Mouse (Mus musculus): ENCODE data around the gene Slc39a9.

The Slc39a9 gene

DNA sequence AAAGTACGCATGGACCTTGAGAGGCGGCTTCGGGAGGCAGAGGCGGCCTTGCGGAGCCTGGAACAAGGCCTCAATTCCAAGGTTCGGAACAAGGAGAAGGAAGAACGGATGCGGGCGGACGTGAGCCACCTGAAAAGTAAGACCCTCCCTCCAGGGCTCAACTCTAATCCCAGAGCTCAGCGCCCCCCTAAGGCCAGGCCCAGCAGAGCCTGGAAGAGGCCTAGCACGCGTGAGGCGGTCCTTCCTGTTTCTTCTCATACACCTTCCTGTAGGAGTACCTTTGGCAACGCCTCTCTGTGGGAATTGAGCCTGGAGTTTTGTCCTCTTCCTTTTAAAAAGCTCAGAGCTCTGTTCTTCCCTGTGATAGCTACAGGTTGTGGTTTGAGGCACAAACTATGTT lies 77.8 kb downstream of the Slc39a9 start:
- DNase-seq = no peak

DNA sequence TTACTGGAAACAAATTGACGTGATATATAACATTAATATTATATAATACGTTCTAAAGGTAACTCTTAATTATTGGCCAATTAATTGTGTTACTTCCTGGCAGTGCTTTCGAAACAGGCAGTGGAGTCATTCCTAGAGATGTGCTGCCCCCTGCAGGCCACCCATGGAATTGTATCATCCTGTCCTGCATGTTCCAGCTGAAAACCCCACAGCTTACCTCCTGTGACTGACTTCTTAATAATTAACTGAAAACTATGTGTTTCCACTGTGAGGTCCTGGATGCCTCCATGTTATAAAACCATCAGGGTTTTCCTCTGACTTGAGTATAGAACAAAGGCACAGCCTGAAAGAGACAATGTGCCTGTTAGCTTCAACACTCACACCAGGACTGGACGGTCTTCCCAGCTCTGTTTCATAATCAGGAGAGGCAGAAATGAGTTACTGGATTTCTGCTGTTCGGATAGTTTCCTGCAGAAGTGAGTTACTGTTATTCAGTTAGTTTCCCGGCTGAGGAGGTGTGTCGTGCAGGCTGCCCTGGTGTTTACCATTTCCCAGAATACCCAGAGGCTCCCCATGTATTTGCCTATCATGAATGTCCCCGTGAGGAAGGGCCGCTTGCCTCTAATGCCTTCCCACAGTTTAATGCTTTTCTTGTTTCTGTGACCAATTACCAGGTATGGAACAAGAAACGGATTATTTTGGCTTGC lies 81.3 kb downstream of the Slc39a9 start:
- peak; percentile 45 to 82 for DNase-seq

DNA sequence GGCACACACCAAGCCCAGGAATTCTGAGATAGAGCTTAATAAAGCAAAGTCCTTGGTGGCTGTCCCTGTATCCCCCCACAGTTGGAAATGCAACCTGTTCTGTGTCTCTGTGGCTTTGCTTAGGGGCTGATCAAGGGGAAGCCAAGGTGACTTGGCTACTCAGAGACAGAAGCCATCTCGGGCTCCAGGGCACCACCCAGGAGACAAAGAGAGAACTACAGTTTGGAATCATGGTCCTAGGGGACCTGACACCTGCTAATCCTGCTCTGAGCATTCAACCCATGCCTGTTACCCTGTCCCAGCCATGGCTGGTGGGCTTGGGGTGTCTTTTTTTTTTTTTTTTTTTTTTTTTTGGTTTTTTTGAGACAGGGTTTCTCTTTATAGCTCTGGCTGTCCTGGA lies 84.5 kb downstream of the Slc39a9 start:
- no peak for DNase-seq

DNA sequence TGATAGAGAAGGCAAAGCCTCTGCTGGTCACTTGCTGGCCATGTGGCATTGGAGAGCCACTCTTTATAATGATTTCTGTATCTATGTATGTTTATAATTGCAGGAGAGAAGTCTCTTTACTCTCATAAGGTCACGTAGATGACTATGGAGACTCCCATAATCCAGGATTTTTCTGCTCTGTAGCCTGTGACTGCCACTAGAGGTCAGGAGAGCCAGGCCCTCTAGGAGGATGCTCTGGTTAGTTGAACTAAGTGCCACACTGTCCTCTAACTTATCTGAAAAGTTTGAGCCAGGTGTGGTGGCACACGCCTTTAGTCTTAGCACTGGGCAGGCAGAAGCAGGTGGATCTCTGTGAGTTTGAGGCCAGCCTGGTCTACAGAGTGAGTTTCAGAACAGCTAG lies 85.1 kb downstream of the Slc39a9 start:
- DNase-seq = no peak

DNA sequence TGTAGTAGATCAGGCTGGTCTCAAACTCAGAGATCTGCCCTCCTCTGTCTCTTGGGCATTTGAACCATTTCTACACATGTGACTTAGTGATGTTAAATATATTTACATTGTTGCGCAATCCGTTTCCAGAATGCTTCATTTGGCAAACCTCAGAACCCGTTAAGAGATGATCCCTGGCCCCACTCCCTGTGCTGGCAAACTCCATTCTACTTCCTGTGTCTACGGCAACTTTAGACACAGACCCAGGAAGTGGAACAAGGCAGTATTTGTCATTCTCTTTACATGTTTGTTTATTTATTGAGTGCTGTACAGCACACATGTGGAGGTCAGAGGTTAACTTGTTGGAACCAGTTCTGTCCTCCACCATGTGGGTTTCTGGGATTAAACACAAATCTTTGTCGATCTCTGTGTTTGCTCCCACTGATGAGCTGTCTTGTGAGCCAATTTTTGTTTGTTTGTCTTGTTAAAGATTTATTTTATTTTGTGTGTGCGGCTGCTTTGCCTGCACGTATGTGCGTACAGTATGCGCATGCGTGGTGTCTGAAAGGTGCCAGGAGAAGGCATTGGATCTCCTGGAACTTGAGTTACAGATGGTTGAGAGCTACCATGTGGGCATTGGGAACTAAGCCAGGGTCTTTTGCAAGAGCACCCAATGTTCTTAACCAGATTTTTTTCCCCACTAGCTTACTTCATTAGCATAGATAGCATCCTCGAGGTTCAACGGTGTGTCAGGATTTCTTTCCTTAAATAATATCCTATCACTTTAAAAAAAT lies 86.3 kb downstream of the Slc39a9 start:
- no peak for DNase-seq

DNA sequence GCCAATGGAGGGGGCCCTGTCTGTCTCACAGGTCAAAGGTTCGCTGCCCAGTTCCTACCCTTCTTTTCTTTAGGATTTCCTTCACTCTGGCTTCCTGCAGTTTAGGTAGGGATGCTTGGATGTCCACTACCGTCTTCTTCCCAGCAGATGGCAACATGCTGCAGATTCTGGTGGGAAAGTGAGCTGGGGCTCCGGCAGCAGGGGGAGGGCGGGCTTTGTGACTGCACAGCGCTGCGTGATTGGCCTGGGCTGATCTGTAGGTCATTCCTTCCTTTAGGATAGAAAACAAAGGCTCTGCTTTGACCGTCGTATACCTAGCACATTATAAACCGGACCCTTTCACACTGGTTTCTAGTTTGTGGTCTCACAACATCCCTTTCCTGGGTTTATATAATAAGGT lies 86.9 kb downstream of the Slc39a9 start:
- no peak for DNase-seq
